Mouse (Mus musculus) thymus, adult 2 months (tissue): ENCODE results near the gene Commd8.

ENCODE experiments used
- CTCF ChIP-seq: fragments of 200-500 bp; IDR thresholded peaks from 2 replicates; pipeline ENCODE4 v1.5.1; 2012; ENCODE audit warnings: mild to moderate bottlenecking, control low read depth, low read length, moderate library complexity, borderline replicate concordance; ENCODE audit not compliant: control insufficient read depth, poor library complexity, insufficient read depth; ENCODE audit errors: extremely low read depth
- POLR2A ChIP-seq: fragments of 200-500 bp; IDR thresholded peaks from 2 replicates; pipeline ENCODE4 v1.6.1; 2012; ENCODE audit warnings: mild to moderate bottlenecking, low read length, control low read depth, moderate library complexity; ENCODE audit not compliant: control insufficient read depth, poor library complexity, insufficient read depth; ENCODE audit errors: extremely low read depth

- no peak for TF ChIP-seq CTCF
- TF ChIP-seq POLR2A = no peak
Observed at GRCm38 (mm10) chr5:72204507-72204906, 36.5 kb upstream of the Commd8 start.
